Mouse (Mus musculus) midbrain, embryonic 12.5 days (tissue): ENCODE measurements around the gene Npw. TPM values are rescaled to one million over a fixed set of nuclear protein-coding genes. Genes with fewer than 3 reads are reported as not detected.
"Not testable (repeated sequence)": the region's sequence is repeated elsewhere in the genome, so short reads cannot be mapped to it uniquely, and the experiment has no call there.

ENCODE experiments used
- ATAC-seq: fragments of 200-750 bp; cut with Nextera tagmentation; 2 replicates; pipeline ENCODE4 v1.8.0; 2017; ENCODE audit warnings: low read depth, moderate TSS enrichment, moderate library complexity; ENCODE audit not compliant: low FRiP score
- H3K27ac ChIP-seq: fragments of 300-500 bp; sonication (generic); replicated peaks from 2 replicates; pipeline ENCODE4 v1.5.1; 2016; ENCODE audit warnings: mild to moderate bottlenecking
- H3K27me3 ChIP-seq: fragments of 300-500 bp; sonication (generic); 2 replicates; pipeline ENCODE4 v1.6.1; 2016; ENCODE audit warnings: mild to moderate bottlenecking
- H3K36me3 ChIP-seq: fragments of 300-500 bp; sonication (generic); 2 replicates; pipeline ENCODE4 v1.6.1; 2016
- H3K4me1 ChIP-seq: fragments of 300-500 bp; sonication (generic); 2 replicates; pipeline ENCODE4 v1.6.1; 2016
- H3K4me2 ChIP-seq: fragments of 300-500 bp; sonication (generic); replicated peaks from 2 replicates; pipeline ENCODE4 v1.6.1; 2016; ENCODE audit warnings: mild to moderate bottlenecking, moderate library complexity
- H3K4me3 ChIP-seq: fragments of 300-500 bp; sonication (generic); 2 replicates; pipeline ENCODE4 v1.5.1; 2016; ENCODE audit warnings: mild to moderate bottlenecking
- H3K9ac ChIP-seq: fragments of 300-500 bp; sonication (generic); replicated peaks from 2 replicates; pipeline ENCODE4 v1.6.1; 2016; ENCODE audit warnings: mild to moderate bottlenecking, moderate library complexity
- H3K9me3 ChIP-seq: fragments of 300-500 bp; sonication (generic); 2 replicates; pipeline ENCODE4 v1.6.1; 2016; ENCODE audit warnings: mild to moderate bottlenecking
- WGBS: fragments of 180-500 bp; shearing (Covaris S2); methylation state at CpG from one replicate; pipeline ENCODE4 v1.1.7; 2016; 5-methylcytosine and 5-hydroxymethylcytosine counted together
- polyA plus RNA-seq: library from polyadenylated mRNA; unstranded; fragments of >200 nt; fragmentation: Nextera tagmentation; extraction: Ambion mirVana; gene quantifications from 2 replicates; pipeline ENCODE4 v1.2.1, GENCODE M21; 2016

Npw gene
- polyA plus RNA-seq, 1 experiment from 2014 or later, result not detected

GRCm38 (mm10) chr17:24669545-24670245 is 11.4 kb upstream of the Npw start, which contains the start of gene Zfp598:
Gene Zfp598, plus strand, starts transcription at chr17:24669687.
- H3K4me1 ChIP-seq, result peaks cover 31% of the 10 kb centered on the region
- no peaks in the 10 kb centered on the region for H3K27me3 ChIP-seq
- H3K36me3 ChIP-seq, result 0 out of 2 replicates have a peak, but pooled peaks cover 8% of the 10 kb centered on the region
- no peaks in the 10 kb centered on the region for H3K9me3 ChIP-seq
- peak within 1 kb of the TSS; percentile 96 for H3K9ac ChIP-seq
- WGBS, result under 1% methylated on average over 79 of the region's 80 CpGs
- peak within 1 kb of the TSS; percentile 98 for H3K4me3 ChIP-seq
- H3K27ac ChIP-seq, result peak within 1 kb of the TSS; percentile 84
- peak within 1 kb of the TSS; percentile 86 for H3K4me2 ChIP-seq
- peak; percentile 97 for ATAC-seq

- 12% methylated on average over 15 of the region's 15 CpGs for WGBS
- peak overlapping the region; percentile 68 for H3K27ac ChIP-seq
- peak; percentile 55 for ATAC-seq
- not testable (repeated sequence) for H3K9me3 ChIP-seq, H3K36me3 ChIP-seq, H3K27me3 ChIP-seq
- peaks cover 31% of the 10 kb centered on the region for H3K4me1 ChIP-seq
- peak overlapping the region; percentile 98 for H3K4me3 ChIP-seq
- peak overlapping the region; percentile 96 for H3K9ac ChIP-seq
- peak overlapping the region; percentile 86 for H3K4me2 ChIP-seq
These were observed 10.9 kb upstream of the Npw start for GRCm38 (mm10) chr17:24669214-24669544.

GRCm38 (mm10) chr17:24667416-24667815 is 9.2 kb upstream of the Npw start:
- no peak overlapping the region for H3K9ac ChIP-seq
- H3K4me3 ChIP-seq, result no peak overlapping the region
- 38% methylated on average over 6 of the region's 6 CpGs for WGBS
- H3K9me3 ChIP-seq, result no peaks in the 10 kb centered on the region
- peaks cover 31% of the 10 kb centered on the region for H3K4me1 ChIP-seq
- no peaks in the 10 kb centered on the region for H3K27me3 ChIP-seq
- no peak overlapping the region for H3K4me2 ChIP-seq
- no peak overlapping the region for H3K27ac ChIP-seq
- H3K36me3 ChIP-seq, result no peaks in the 10 kb centered on the region
- no peak for ATAC-seq

GRCm38 (mm10) chr17:24667011-24667410 is 8.8 kb upstream of the Npw start:
- H3K9ac ChIP-seq, H3K4me3 ChIP-seq, H3K27me3 ChIP-seq, H3K27ac ChIP-seq, ATAC-seq, H3K9me3 ChIP-seq, H3K36me3 ChIP-seq, H3K4me2 ChIP-seq: not testable (repeated sequence)
- 67% methylated on average over 7 of the region's 7 CpGs for WGBS
- peaks cover 27% of the 10 kb centered on the region for H3K4me1 ChIP-seq

- WGBS, result 84% methylated on average over 4 of the region's 4 CpGs
- H3K4me3 ChIP-seq, result no peak overlapping the region
- no peaks in the 10 kb centered on the region for H3K36me3 ChIP-seq
- ATAC-seq, result no peak
- no peak overlapping the region for H3K9ac ChIP-seq
- no peaks in the 10 kb centered on the region for H3K9me3 ChIP-seq
- no peak overlapping the region for H3K27ac ChIP-seq
- H3K4me1 ChIP-seq, result peaks cover 24% of the 10 kb centered on the region
- H3K27me3 ChIP-seq, result peaks cover 72% of the 10 kb centered on the region
- H3K4me2 ChIP-seq, result no peak overlapping the region
These were observed 3.3 kb downstream of the Npw start for GRCm38 (mm10) chr17:24654969-24655368.

- peak overlapping the region; percentile 16; the same call in 1 of the 2 replicates for H3K4me3 ChIP-seq
- H3K27ac ChIP-seq, result no peak overlapping the region
- ATAC-seq, result 0 out of 2 replicates have a peak, but pooled peaks have one; percentile 64
- 0 out of 2 replicates have a peak overlapping the region, but pooled peaks have one; percentile 21 for H3K9ac ChIP-seq
- H3K9me3 ChIP-seq, result no peaks in the 10 kb centered on the region
- peak overlapping the region; percentile 46 for H3K4me2 ChIP-seq
- H3K27me3 ChIP-seq, result peaks cover 72% of the 10 kb centered on the region
- no peaks in the 10 kb centered on the region for H3K36me3 ChIP-seq
- peaks cover 32% of the 10 kb centered on the region for H3K4me1 ChIP-seq
- WGBS, result 6% methylated on average over 19 of the region's 19 CpGs
These were observed 4.1 kb downstream of the Npw start for GRCm38 (mm10) chr17:24653967-24654710.

- Histone ChIP-seq H3K9me3 (no peaks in the 10 kb centered on the region), H3K4me3 (no peak overlapping the region), H3K9ac (no peak overlapping the region), H3K4me2 (no peak overlapping the region), H3K27ac (no peak overlapping the region), H3K36me3 (no peaks in the 10 kb centered on the region), H3K4me1 (peaks cover 22% of the 10 kb centered on the region), H3K27me3 (peaks cover 70% of the 10 kb centered on the region)
- 64% methylated on average over 3 of the region's 3 CpGs for WGBS
- no peak for ATAC-seq
These were observed 6.4 kb downstream of the Npw start for GRCm38 (mm10) chr17:24651835-24652234.

GRCm38 (mm10) chr17:24650766-24651165 is 7.5 kb downstream of the Npw start:
- Histone ChIP-seq H3K4me1 (peaks cover 22% of the 10 kb centered on the region), H3K9me3 (no peaks in the 10 kb centered on the region), H3K9ac (no peak overlapping the region), H3K4me2 (peak overlapping the region; percentile 97; the same call in 1 of the 2 replicates), H3K27me3 (peaks cover 59% of the 10 kb centered on the region), H3K27ac (no peak overlapping the region), H3K4me3 (no peak overlapping the region), H3K36me3 (no peaks in the 10 kb centered on the region)
- no peak for ATAC-seq
- WGBS, result 78% methylated on average over 4 of the region's 4 CpGs

GRCm38 (mm10) chr17:24650070-24650616 is 8.1 kb downstream of the Npw start, which contains the start of gene Slc9a3r2:
Gene Slc9a3r2, minus strand, starts transcription at chr17:24650327.
- peak within 1 kb of the TSS; percentile 76 for H3K9ac ChIP-seq
- H3K27ac ChIP-seq, result 0 out of 2 replicates have a peak within 1 kb of the TSS, but pooled peaks have one; percentile 2
- WGBS, result under 1% methylated on average over 38 of the region's 41 CpGs
- H3K36me3 ChIP-seq, result no peaks in the 10 kb centered on the region
- H3K4me2 ChIP-seq, result peak within 1 kb of the TSS; percentile 97
- peak within 1 kb of the TSS; percentile 62 for H3K4me3 ChIP-seq
- H3K9me3 ChIP-seq, result no peaks in the 10 kb centered on the region
- peaks cover 22% of the 10 kb centered on the region for H3K4me1 ChIP-seq
- H3K27me3 ChIP-seq, result peaks cover 59% of the 10 kb centered on the region
- peak; percentile 41 for ATAC-seq

GRCm38 (mm10) chr17:24649581-24650069 is 8.6 kb downstream of the Npw start:
- 3% methylated on average over 30 of the region's 35 CpGs for WGBS
- Histone ChIP-seq H3K4me2 (peak overlapping the region; percentile 97), H3K4me3 (peak overlapping the region; percentile 62), H3K9me3 (no peaks in the 10 kb centered on the region), H3K9ac (peak overlapping the region; percentile 76), H3K36me3 (no peaks in the 10 kb centered on the region), H3K4me1 (peaks cover 22% of the 10 kb centered on the region), H3K27me3 (peaks cover 59% of the 10 kb centered on the region), H3K27ac (0 out of 2 replicates have a peak overlapping the region, but pooled peaks have one; percentile 2)
- ATAC-seq, result peak; percentile 45; the same call in 1 of the 2 replicates

GRCm38 (mm10) chr17:24648731-24649377 is 9.4 kb downstream of the Npw start:
- Histone ChIP-seq H3K9me3 (no peaks in the 10 kb centered on the region), H3K27ac (no peak overlapping the region), H3K9ac (no peak overlapping the region), H3K4me2 (peak overlapping the region; percentile 97), H3K36me3 (no peaks in the 10 kb centered on the region), H3K27me3 (peaks cover 59% of the 10 kb centered on the region), H3K4me3 (peak overlapping the region; percentile 62; the same call in 1 of the 2 replicates), H3K4me1 (peaks cover 17% of the 10 kb centered on the region)
- ATAC-seq, result no peak
- WGBS, result 71% methylated on average over 10 of the region's 10 CpGs
